Mouse (Mus musculus) kidney, postnatal 25 days (tissue): ENCODE measurements at regions not wholly inside any gene's neighbourhood (a gene's known extent, or its start where the extent isn't known, plus 50 kb on each side); places are given as distances from the start of the nearest gene placed in this dataset.

ENCODE experiments used
- DNase-seq, 2 experiments: peaks; one replicate each; pipeline ENCODE4 v3.0.0; 2021; ENCODE audit warnings: mixed read lengths in 2 of 2

DNA sequence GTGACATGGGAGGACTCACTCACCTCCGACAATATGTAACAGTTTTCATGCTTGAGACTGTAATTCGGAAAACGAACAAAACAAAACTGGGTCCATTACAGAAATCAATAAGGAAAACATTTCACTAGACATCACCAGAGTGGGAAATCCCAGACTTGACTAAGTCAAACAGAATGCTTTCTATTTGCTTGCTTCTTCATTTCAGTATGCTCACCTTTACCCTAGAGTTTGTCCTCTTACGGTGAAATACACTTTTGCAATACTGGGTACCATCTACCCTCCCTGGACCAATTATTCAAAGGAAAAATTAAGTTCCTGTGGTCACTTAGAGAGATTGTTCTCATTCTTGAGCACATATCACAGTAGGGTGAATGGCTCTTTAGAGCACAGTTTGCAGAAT, 613.4 kb upstream of the 4930412O13Rik start:
- no peak for DNase-seq

GRCm38 (mm10) chr2:9283441-9283840, 597.6 kb upstream of the 4930412O13Rik start:
- no peak for DNase-seq

GRCm38 (mm10) chr2:9285800-9286199, 595.3 kb upstream of the 4930412O13Rik start:
- no peak for DNase-seq

GRCm38 (mm10) chr2:9287077-9287476, 594.0 kb upstream of the 4930412O13Rik start:
- DNase-seq, result no peak

GRCm38 (mm10) chr2:9287623-9288022, 593.4 kb upstream of the 4930412O13Rik start:
- no peak for DNase-seq

GRCm38 (mm10) chr2:9331630-9332352, 549.3 kb upstream of the 4930412O13Rik start:
- peak in 1 of 2 experiments; percentile 32 for DNase-seq

- no peak for DNase-seq
These were observed 532.1 kb upstream of the 4930412O13Rik start for GRCm38 (mm10) chr2:9348982-9349381.

GRCm38 (mm10) chr2:9349994-9350393, 531.1 kb upstream of the 4930412O13Rik start:
- no peak for DNase-seq

- no peak for DNase-seq
These were observed 528.9 kb upstream of the 4930412O13Rik start for GRCm38 (mm10) chr2:9352190-9352589.

GRCm38 (mm10) chr2:9360020-9360419, 521.0 kb upstream of the 4930412O13Rik start:
- no peak for DNase-seq

- DNase-seq, result no peak
These were observed 513.1 kb upstream of the 4930412O13Rik start for GRCm38 (mm10) chr2:9367801-9368584.

- no peak for DNase-seq
These were observed 511.5 kb upstream of the 4930412O13Rik start for GRCm38 (mm10) chr2:9369572-9369971.

GRCm38 (mm10) chr2:9386566-9386965, 494.5 kb upstream of the 4930412O13Rik start:
- no peak for DNase-seq

DNA sequence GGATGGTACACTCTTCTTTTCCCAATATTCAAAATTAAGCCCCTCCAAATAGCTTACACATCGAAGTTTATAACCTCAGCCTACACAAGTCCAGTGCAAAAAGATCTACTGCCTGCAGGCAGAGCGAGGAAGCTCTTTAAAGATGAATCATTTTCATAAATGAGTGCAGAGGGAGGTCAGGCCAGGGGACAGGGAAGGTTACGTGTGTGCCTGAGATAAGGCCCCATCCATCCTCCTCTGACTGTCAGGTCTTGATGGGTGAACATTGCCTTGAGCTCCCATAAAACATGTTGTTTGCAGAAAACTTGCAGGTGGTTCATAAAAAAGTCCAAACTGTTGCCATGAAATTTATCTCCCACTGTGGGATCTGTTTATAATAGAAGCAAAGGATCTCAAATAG, 493.0 kb upstream of the 4930412O13Rik start:
- no peak for DNase-seq

- no peak for DNase-seq
These were observed 485.6 kb upstream of the 4930412O13Rik start for GRCm38 (mm10) chr2:9395379-9395999.

DNA sequence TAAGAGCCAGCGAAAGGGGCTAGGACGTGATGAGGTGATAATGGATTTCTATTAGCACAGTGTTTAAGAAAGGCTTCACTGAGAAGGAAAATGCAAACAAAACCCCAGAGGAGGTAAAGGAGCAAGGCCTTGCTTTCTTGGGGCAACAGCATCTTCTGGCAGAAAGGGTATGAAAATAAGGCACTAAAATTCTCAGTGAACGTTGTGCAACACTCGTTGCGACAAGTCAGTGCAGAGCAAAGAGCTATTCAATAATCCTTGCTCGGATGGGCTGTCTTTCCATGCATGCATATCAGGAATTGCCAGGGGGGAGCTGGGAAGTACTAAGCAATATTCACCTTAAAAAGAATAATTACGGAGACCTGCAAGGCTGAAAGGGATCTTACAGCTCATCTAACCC, 479.6 kb upstream of the 4930412O13Rik start:
- DNase-seq, result no peak

DNA sequence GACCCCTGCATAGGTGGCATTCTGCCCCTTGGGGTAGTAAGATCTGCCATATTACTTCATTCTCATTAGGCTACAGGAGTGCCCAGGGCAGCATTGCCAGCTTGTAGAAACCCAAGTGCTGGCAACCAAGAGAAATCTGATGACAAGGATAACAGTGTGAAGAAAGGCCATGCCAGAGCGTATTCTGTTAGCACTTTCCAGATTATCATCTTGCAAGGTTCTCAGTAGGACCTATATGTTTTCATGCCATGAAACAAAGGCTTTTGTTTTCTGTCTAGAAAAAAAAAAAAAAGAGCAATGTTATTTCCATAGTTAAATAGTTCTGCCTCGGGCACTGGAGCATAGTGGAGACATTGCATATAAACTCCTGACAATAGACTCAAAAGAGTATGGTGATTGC, 478.8 kb upstream of the 4930412O13Rik start:
- DNase-seq, result no peak

GRCm38 (mm10) chr2:9409075-9409474, 472.0 kb upstream of the 4930412O13Rik start:
- DNase-seq, result no peak

DNA sequence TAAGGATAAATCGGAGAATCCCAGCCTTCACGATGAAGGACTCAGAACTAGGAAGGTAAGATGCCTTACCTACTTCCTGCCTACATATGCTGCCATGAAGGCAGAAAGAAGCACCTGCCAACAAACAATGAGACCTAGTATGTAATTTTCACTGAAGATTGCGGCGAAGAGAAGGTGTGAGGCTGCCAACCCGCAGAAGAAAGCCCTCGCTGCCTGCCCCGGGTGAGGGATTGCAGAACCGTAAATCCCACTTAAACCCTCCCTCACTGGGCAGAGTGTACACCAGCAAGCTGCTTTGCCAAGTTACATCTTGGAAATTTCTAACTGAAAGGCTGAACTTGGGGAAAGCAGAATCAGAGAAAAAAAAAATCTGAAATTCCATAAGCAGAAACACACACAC, 458.4 kb upstream of the 4930412O13Rik start:
- DNase-seq, result no peak

- no peak for DNase-seq
These were observed 457.5 kb upstream of the 4930412O13Rik start for GRCm38 (mm10) chr2:9423534-9423933.

GRCm38 (mm10) chr2:9433110-9433940, 447.7 kb upstream of the 4930412O13Rik start:
- no peak for DNase-seq

GRCm38 (mm10) chr2:9435155-9435872, 445.7 kb upstream of the 4930412O13Rik start:
- no peak for DNase-seq
